Mouse (Mus musculus) limb, embryonic 14.5 days (tissue): ENCODE results near the gene Rest. TPM values are rescaled to one million over a fixed set of nuclear protein-coding genes. Genes with fewer than 3 reads are reported as not detected.

Experiments used
- ATAC-seq: fragments of 200-750 bp; cut with Nextera tagmentation; 2 replicates; pipeline ENCODE4 v1.8.0; 2017; ENCODE audit warnings: low read depth, moderate number of reproducible peaks, moderate TSS enrichment; ENCODE audit not compliant: low FRiP score
- DNase-seq: peaks from one replicate; pipeline ENCODE4 v3.0.0-alpha.2; 2015; ENCODE audit warnings: low spot score
- H3K27ac ChIP-seq: fragments of 300-500 bp; sonication (generic); replicated peaks from 2 replicates; pipeline ENCODE4 v1.5.1; 2014; ENCODE audit warnings: low read depth, mild to moderate bottlenecking, low read length, moderate library complexity, mixed read lengths
- H3K27me3 ChIP-seq: fragments of 300-500 bp; sonication (generic); 2 replicates; pipeline ENCODE4 v1.6.1; 2014; ENCODE audit warnings: low read length, mixed read lengths; ENCODE audit not compliant: control insufficient read depth, insufficient read depth
- H3K36me3 ChIP-seq: fragments of 300-500 bp; sonication (generic); 2 replicates; pipeline ENCODE4 v1.6.1; 2014; ENCODE audit warnings: mild to moderate bottlenecking, low read length, moderate library complexity, mixed read lengths; ENCODE audit not compliant: control insufficient read depth, insufficient read depth
- H3K4me1 ChIP-seq: fragments of 300-500 bp; sonication (generic); 2 replicates; pipeline ENCODE4 v1.6.1; 2014; ENCODE audit warnings: antibody characterized with exemption, low read length, mixed read lengths; ENCODE audit not compliant: control insufficient read depth, insufficient read depth
- H3K4me2 ChIP-seq: fragments of 300-500 bp; sonication (generic); replicated peaks from 2 replicates; pipeline ENCODE4 v1.6.1; 2014; ENCODE audit warnings: low read depth, mild to moderate bottlenecking, low read length, moderate library complexity; ENCODE audit not compliant: severe bottlenecking
- H3K4me3 ChIP-seq: fragments of 300-500 bp; sonication (generic); replicated peaks from 2 replicates; pipeline ENCODE4 v1.5.1; 2014; ENCODE audit warnings: low read length
- H3K9ac ChIP-seq: fragments of 300-500 bp; sonication (generic); 2 replicates; pipeline ENCODE4 v1.6.1; 2014; ENCODE audit warnings: mild to moderate bottlenecking, low read depth, low read length, moderate library complexity; ENCODE audit not compliant: severe bottlenecking
- H3K9me3 ChIP-seq: fragments of 300-500 bp; sonication (generic); 2 replicates; pipeline ENCODE4 v1.6.1; 2016; ENCODE audit warnings: low read length; ENCODE audit not compliant: control insufficient read depth
- POLR2A ChIP-seq: fragments of 200-500 bp; IDR thresholded peaks from 2 replicates; pipeline ENCODE4 v1.8.0; 2012; ENCODE audit warnings: inconsistent platforms, mild to moderate bottlenecking, moderate library complexity, borderline replicate concordance; ENCODE audit not compliant: insufficient read depth, insufficient read length; ENCODE audit errors: extremely low read depth
- WGBS: fragments of 180-500 bp; shearing (Covaris S2); extraction: QIAGEN DNeasy Blood & Tissue Kit; methylation state at CpG from one replicate; pipeline ENCODE4 v1.1.7; 2014; 5-methylcytosine and 5-hydroxymethylcytosine counted together
- microRNA-seq: library from miRNA; unstranded; fragments of <30 nt; microRNA quantifications from one replicate; pipeline ENCODE4, GENCODE M21; 2016
- polyA plus RNA-seq, 2 experiments: library from polyadenylated mRNA; depleted of rRNA in 1 of 2; stranded (reverse) in 1 of 2; unstranded in 1 of 2; fragments of >200 nt; fragmentation: Nextera tagmentation in 1 of 2; extraction: Ambion mirVana in 1 of 2; gene quantifications; 2 replicates each; pipeline versions ENCODE4 v1.2.1 to v1.2.3; 2012 to 2014

Rest gene
- polyA plus RNA-seq, 2 experiments: 27.9 to 47.0 TPM

- WGBS: 94% methylated on average over 4 of the region's 4 CpGs
- no peaks in the 10 kb centered on the region for H3K27me3 ChIP-seq
- H3K4me3 ChIP-seq: no peak overlapping the region
- DNase-seq: no peak
- no peak overlapping the region for H3K4me2 ChIP-seq
- no peaks in the 10 kb centered on the region for H3K9me3 ChIP-seq
- no peak overlapping the region for H3K27ac ChIP-seq
- peaks cover 10% of the 10 kb centered on the region; the same call in 1 of the 2 replicates for H3K4me1 ChIP-seq
- no peak overlapping the region for H3K9ac ChIP-seq
- H3K36me3 ChIP-seq: peaks cover 52% of the 10 kb centered on the region
- ATAC-seq: no peak
- no peak for TF ChIP-seq POLR2A
Observed at GRCm38 (mm10) chr5:77314206-77314605, 48.9 kb downstream of the Rest start.

GRCm38 (mm10) chr5:77314986-77315385 lies 49.7 kb downstream of the Rest start:
- H3K4me2 ChIP-seq: no peak overlapping the region

GRCm38 (mm10) chr5:77324936-77325335 lies 59.6 kb downstream of the Rest start:
- H3K27ac ChIP-seq: no peak overlapping the region
- H3K27me3 ChIP-seq: no peaks in the 10 kb centered on the region
- ATAC-seq (no peak), DNase-seq (no peak)
- H3K4me1 ChIP-seq: no peaks in the 10 kb centered on the region
- no peak overlapping the region for H3K4me3 ChIP-seq
- no peak for TF ChIP-seq POLR2A
- WGBS: 83% methylated on average over 1 of the region's 1 CpGs
- no peaks in the 10 kb centered on the region for H3K9me3 ChIP-seq
- H3K36me3 ChIP-seq: peaks cover 91% of the 10 kb centered on the region
- H3K4me2 ChIP-seq: no peak overlapping the region
- no peak overlapping the region for H3K9ac ChIP-seq

More at GRCm38 (mm10) chr5:77314986-77315385, 49.7 kb downstream of the Rest start:
- no peak overlapping the region for H3K9ac ChIP-seq
- ATAC-seq: no peak
- H3K4me3 ChIP-seq: no peak overlapping the region
- no peak for DNase-seq
- peaks cover 10% of the 10 kb centered on the region; the same call in 1 of the 2 replicates for H3K4me1 ChIP-seq
- no peak overlapping the region for H3K27ac ChIP-seq
- H3K9me3 ChIP-seq: no peaks in the 10 kb centered on the region
- no peaks in the 10 kb centered on the region for H3K27me3 ChIP-seq
- no peak for TF ChIP-seq POLR2A
- 91% methylated on average over 6 of the region's 6 CpGs for WGBS
- peaks cover 57% of the 10 kb centered on the region for H3K36me3 ChIP-seq

GRCm38 (mm10) chr5:77330154-77330553 lies 64.9 kb downstream of the Rest start:
- no peak for TF ChIP-seq POLR2A
- no peak for ATAC-seq
- Histone ChIP-seq H3K27ac (no peak overlapping the region), H3K9ac (no peak overlapping the region), H3K9me3 (no peaks in the 10 kb centered on the region), H3K36me3 (peaks cover 84% of the 10 kb centered on the region), H3K27me3 (no peaks in the 10 kb centered on the region), H3K4me2 (no peak overlapping the region), H3K4me3 (no peak overlapping the region), H3K4me1 (no peaks in the 10 kb centered on the region)
- whole genome bisulfite sequencing: 69% methylated on average over 5 of the region's 5 CpGs
- DNase-seq: no peak

Small RNA genes lying within 50 kb of the gene (microRNA-seq; reads per million reads assigned to microRNA genes)
- gene Mir5098: not detected

Other genes starting within 250 kb of the Rest start
- 0.05 and 0.13 TPM in 2 replicates for gene Thegl, start 249.5 kb upstream of the Rest start, polyA plus RNA-seq (2012; rRNA removed)
- gene Thegl, start 249.5 kb upstream of the Rest start, polyA plus RNA-seq (2014; fragmentation: Nextera tagmentation; extraction: Ambion mirVana): 0.25 TPM in 1 of 2 replicates, not detected in the other
- gene Hopx, start 150.4 kb upstream of the Rest start, polyA plus RNA-seq (2012; rRNA removed): 12.2 and 13.2 TPM in 2 replicates
- gene Hopx, start 150.4 kb upstream of the Rest start, polyA plus RNA-seq (2014; fragmentation: Nextera tagmentation; extraction: Ambion mirVana): 1.9 and 2.5 TPM in 2 replicates
- gene Spink2, start 54.0 kb upstream of the Rest start, polyA plus RNA-seq (2012; rRNA removed): 4.6 TPM in 2 replicates
- gene Spink2, start 54.0 kb upstream of the Rest start, polyA plus RNA-seq (2014; fragmentation: Nextera tagmentation; extraction: Ambion mirVana): 3.7 and 3.8 TPM in 2 replicates
- gene Noa1, start 44.6 kb downstream of the Rest start, polyA plus RNA-seq (2012; rRNA removed): 19.2 and 19.6 TPM in 2 replicates
- 23.7 and 25.9 TPM in 2 replicates for gene Noa1, start 44.6 kb downstream of the Rest start, polyA plus RNA-seq (2014; fragmentation: Nextera tagmentation; extraction: Ambion mirVana)
- gene Polr2b, start 44.7 kb downstream of the Rest start, polyA plus RNA-seq (2012; rRNA removed): 37.7 and 44.8 TPM in 2 replicates
- gene Polr2b, start 44.7 kb downstream of the Rest start, polyA plus RNA-seq (2014; fragmentation: Nextera tagmentation; extraction: Ambion mirVana): 56.6 and 61.0 TPM in 2 replicates
- 81.5 and 102 TPM in 2 replicates for gene Igfbp7, start 142.6 kb downstream of the Rest start, polyA plus RNA-seq (2012; rRNA removed)
- gene Igfbp7, start 142.6 kb downstream of the Rest start, polyA plus RNA-seq (2014; fragmentation: Nextera tagmentation; extraction: Ambion mirVana): 86.7 and 100 TPM in 2 replicates